Mouse (Mus musculus): Measurements from ENCODE around the gene Gpx1. TPM values are rescaled to one million over a fixed set of nuclear protein-coding genes. Genes with fewer than 3 reads are reported as not detected.
"Not testable (repeated sequence)": the region's sequence is repeated elsewhere in the genome, so short reads cannot be mapped to it uniquely, and the experiment has no call there.

Gene Gpx1
- polyA plus RNA-seq, 1 experiment = 294 TPM

DNA sequence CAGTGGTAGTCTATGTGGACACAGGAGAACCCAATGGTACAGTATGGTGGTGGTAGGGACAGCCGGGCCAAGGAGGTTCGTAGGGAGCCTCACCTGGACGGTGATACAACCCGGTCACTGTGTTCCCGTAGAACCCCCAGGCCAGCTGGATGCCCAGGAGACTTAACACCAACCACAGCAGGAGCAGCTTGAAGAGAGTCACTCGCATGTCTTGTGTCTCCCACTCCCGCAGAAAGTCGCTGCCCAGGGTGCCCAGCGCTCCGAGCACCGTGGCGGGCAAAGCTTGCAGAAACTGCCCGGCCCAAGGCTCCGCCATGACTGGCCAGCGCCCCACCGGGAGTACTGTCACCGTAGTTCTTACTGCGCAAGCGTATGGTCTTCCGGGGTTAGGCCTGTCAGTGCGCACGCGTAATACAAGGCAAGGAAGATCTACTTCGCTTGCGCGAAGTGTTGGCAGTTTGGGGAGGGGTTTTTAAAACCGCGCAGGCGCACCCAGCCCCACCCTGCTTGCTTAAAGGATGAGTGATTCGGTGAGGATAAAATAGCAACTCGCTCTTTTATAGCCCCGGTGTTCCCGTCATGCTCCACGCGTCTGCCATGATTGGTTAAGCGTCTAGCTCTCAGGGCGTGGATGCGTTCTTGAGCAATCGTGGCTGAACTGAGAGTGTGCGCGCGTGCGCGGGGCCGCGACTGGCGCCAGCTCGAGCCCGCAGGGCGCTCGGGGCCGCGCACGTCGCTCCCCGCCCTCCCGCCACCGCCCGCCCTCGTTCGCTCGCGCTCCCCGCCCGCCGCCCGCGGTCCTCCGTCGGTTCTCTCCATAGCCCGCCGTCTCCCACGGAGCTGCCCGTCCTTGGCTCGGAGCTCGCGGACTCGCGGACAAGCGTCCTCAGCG is 32.8 kb upstream of the Gpx1 start, which contains the start of the genes Rhoa and Tcta:
Gene Rhoa (plus strand): TSS at position 501 of the 892 bp plus-strand sequence.
Gene Tcta (minus strand): TSS at position 532 of the 892 bp plus-strand sequence.
- peak within 1 kb of the TSS; percentile 96 for H3K27ac ChIP-seq (ENCODE audit: insufficient read depth, low read length)
- TF ChIP-seq CTCF (IDR thresholded peaks at IDR 0.05; ENCODE audit: extremely low read depth, insufficient read depth, low read length) (no peak), POLR2A (IDR thresholded peaks at IDR 0.05; ENCODE audit: extremely low read depth, insufficient read depth, low read length) (peak; percentile 98)
- peaks cover 3% of the 10 kb centered on the region; the same call in 1 of the 2 replicates for H3K4me1 ChIP-seq (ENCODE audit: control insufficient read depth, insufficient read depth, low read length)
- peak within 1 kb of the TSS; percentile 70 for H3K4me3 ChIP-seq (ENCODE audit: insufficient read depth, low read length)

- Histone ChIP-seq H3K27ac (ENCODE audit: insufficient read depth, low read length) (peak overlapping the region; percentile 96), H3K4me1 (ENCODE audit: control insufficient read depth, insufficient read depth, low read length) (peaks cover 3% of the 10 kb centered on the region; the same call in 1 of the 2 replicates), H3K4me3 (ENCODE audit: insufficient read depth, low read length) (peak overlapping the region; percentile 70)
- no peak for TF ChIP-seq CTCF (IDR thresholded peaks at IDR 0.05; ENCODE audit: extremely low read depth, insufficient read depth, low read length)
- TF ChIP-seq POLR2A (IDR thresholded peaks at IDR 0.05; ENCODE audit: extremely low read depth, insufficient read depth, low read length) = no peak
These were observed 32.1 kb upstream of the Gpx1 start for GRCm38 (mm10) chr9:108306571-108306980.

GRCm38 (mm10) chr9:108307021-108307807 is 31.5 kb upstream of the Gpx1 start:
- Histone ChIP-seq H3K4me1 (ENCODE audit: control insufficient read depth, insufficient read depth, low read length) (peaks cover 5% of the 10 kb centered on the region; the same call in 1 of the 2 replicates), H3K4me3 (ENCODE audit: insufficient read depth, low read length) (peak overlapping the region; percentile 70), H3K27ac (ENCODE audit: insufficient read depth, low read length) (no peak overlapping the region)
- TF ChIP-seq CTCF (IDR thresholded peaks at IDR 0.05; ENCODE audit: extremely low read depth, insufficient read depth, low read length) (no peak), POLR2A (IDR thresholded peaks at IDR 0.05; ENCODE audit: extremely low read depth, insufficient read depth, low read length) (no peak)

GRCm38 (mm10) chr9:108308141-108308540 is 30.6 kb upstream of the Gpx1 start:
- H3K4me3 ChIP-seq (ENCODE audit: insufficient read depth, low read length) = peak overlapping the region; percentile 33; the same call in 1 of the 2 replicates
- H3K27ac ChIP-seq (ENCODE audit: insufficient read depth, low read length) = no peak overlapping the region
- H3K4me1 ChIP-seq (ENCODE audit: control insufficient read depth, insufficient read depth, low read length) = peaks cover 5% of the 10 kb centered on the region; the same call in 1 of the 2 replicates
- TF ChIP-seq CTCF (IDR thresholded peaks at IDR 0.05; ENCODE audit: extremely low read depth, insufficient read depth, low read length) = no peak
- TF ChIP-seq POLR2A (IDR thresholded peaks at IDR 0.05; ENCODE audit: extremely low read depth, insufficient read depth, low read length) = no peak

- Histone ChIP-seq H3K4me3 (ENCODE audit: insufficient read depth, low read length) (no peak overlapping the region), H3K4me1 (ENCODE audit: control insufficient read depth, insufficient read depth, low read length) (peaks cover 2% of the 10 kb centered on the region; the same call in 1 of the 2 replicates), H3K27ac (ENCODE audit: insufficient read depth, low read length) (no peak overlapping the region)
- TF ChIP-seq POLR2A (IDR thresholded peaks at IDR 0.05; ENCODE audit: extremely low read depth, insufficient read depth, low read length) = no peak
- no peak for TF ChIP-seq CTCF (IDR thresholded peaks at IDR 0.05; ENCODE audit: extremely low read depth, insufficient read depth, low read length)
These were observed 21.1 kb upstream of the Gpx1 start for GRCm38 (mm10) chr9:108317572-108317971.

DNA sequence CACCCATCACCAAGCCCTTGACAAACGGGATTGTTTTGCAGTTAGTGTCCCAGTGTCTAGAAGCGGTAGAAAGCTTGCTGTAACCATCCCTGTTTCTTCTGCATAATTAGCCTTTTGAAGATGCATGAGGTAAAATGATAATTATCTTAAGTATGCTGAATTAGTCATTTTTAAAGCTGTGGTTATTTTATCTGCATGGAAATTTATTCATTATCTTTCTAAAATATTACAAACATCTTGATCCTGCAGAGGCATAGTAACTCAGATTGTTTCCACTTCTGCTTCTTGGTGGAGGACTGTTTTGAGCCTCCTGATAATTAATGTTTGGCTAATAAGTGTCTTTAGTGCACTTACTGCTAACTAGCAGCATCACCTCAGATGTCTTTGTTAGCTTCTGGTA is 20.2 kb upstream of the Gpx1 start:
- H3K4me1 ChIP-seq (ENCODE audit: control insufficient read depth, insufficient read depth, low read length) = peaks cover 2% of the 10 kb centered on the region; the same call in 1 of the 2 replicates
- no peak for TF ChIP-seq POLR2A (IDR thresholded peaks at IDR 0.05; ENCODE audit: extremely low read depth, insufficient read depth, low read length)
- TF ChIP-seq CTCF (IDR thresholded peaks at IDR 0.05; ENCODE audit: extremely low read depth, insufficient read depth, low read length) = no peak
- no peak overlapping the region for H3K4me3 ChIP-seq (ENCODE audit: insufficient read depth, low read length)
- H3K27ac ChIP-seq (ENCODE audit: insufficient read depth, low read length) = no peak overlapping the region

DNA sequence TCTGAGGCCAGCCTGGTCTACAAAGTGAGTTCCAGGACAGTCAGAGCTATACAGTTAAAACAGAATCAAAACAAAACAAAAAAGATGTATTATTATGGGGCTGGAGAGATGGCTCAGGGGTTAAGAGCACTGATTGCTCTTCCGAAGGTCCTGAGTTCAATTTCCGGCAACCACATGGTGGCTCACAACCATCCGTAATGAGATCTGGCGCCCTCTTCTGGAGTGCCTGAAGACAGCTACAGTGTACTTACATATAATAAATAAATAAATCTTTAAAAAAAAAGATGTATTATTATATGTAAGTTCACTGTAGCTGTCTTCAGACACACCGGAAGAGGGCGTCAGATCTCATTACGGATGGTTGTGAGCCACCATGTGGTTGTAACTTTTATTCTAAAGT is 16.6 kb upstream of the Gpx1 start:
- H3K4me1 ChIP-seq (ENCODE audit: control insufficient read depth, insufficient read depth, low read length); H3K27ac ChIP-seq (ENCODE audit: insufficient read depth, low read length); H3K4me3 ChIP-seq (ENCODE audit: insufficient read depth, low read length): not testable (repeated sequence)

- Histone ChIP-seq H3K4me1 (ENCODE audit: control insufficient read depth, insufficient read depth, low read length) (0 out of 2 replicates have a peak, but pooled peaks cover 2% of the 10 kb centered on the region), H3K27ac (ENCODE audit: insufficient read depth, low read length) (no peak overlapping the region), H3K4me3 (ENCODE audit: insufficient read depth, low read length) (no peak overlapping the region)
- TF ChIP-seq POLR2A (IDR thresholded peaks at IDR 0.05; ENCODE audit: extremely low read depth, insufficient read depth, low read length) = no peak
- no peak for TF ChIP-seq CTCF (IDR thresholded peaks at IDR 0.05; ENCODE audit: extremely low read depth, insufficient read depth, low read length)
These were observed 13.9 kb upstream of the Gpx1 start for GRCm38 (mm10) chr9:108324784-108325183.

DNA sequence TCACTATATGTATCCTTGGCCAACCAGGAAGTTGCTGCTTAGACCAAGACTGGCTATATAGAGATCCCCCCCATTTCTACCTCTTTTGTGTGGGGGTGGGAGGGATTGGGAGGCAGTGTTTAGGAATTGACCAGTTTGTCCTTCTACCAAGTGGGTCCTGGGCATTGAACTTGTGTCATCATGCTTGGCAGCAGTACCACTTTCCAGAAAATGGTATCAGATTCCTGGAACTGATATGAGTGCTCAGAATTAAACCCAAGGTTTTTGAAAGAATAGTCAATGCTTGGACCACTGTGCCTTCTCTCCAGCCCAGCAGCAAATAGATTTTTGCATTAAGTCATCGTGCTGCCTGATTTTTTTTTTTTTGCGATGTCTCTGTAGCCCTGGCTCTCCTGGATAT is 12.9 kb upstream of the Gpx1 start:
- Histone ChIP-seq H3K27ac (ENCODE audit: insufficient read depth, low read length) (no peak overlapping the region), H3K4me3 (ENCODE audit: insufficient read depth, low read length) (no peak overlapping the region), H3K4me1 (ENCODE audit: control insufficient read depth, insufficient read depth, low read length) (0 out of 2 replicates have a peak, but pooled peaks cover 2% of the 10 kb centered on the region)
- TF ChIP-seq POLR2A (IDR thresholded peaks at IDR 0.05; ENCODE audit: extremely low read depth, insufficient read depth, low read length) (no peak), CTCF (IDR thresholded peaks at IDR 0.05; ENCODE audit: extremely low read depth, insufficient read depth, low read length) (no peak)

Data from cortical plate, adult 2 months (tissue).